Mouse (Mus musculus) cortical plate, adult 2 months (tissue): ENCODE measurements around the gene Palld.

ENCODE experiments used
- CTCF ChIP-seq: fragments of 200-500 bp; IDR thresholded peaks from 2 replicates; pipeline ENCODE4 v1.5.1; 2011; ENCODE audit warnings: mild to moderate bottlenecking, control low read depth, low read length; ENCODE audit not compliant: insufficient read depth; ENCODE audit errors: extremely low read depth
- POLR2A ChIP-seq: fragments of 200-500 bp; IDR thresholded peaks from 2 replicates; pipeline ENCODE4 v1.6.1; 2011; ENCODE audit warnings: mild to moderate bottlenecking, low read length, control low read depth; ENCODE audit not compliant: insufficient read depth; ENCODE audit errors: extremely low read depth

DNA sequence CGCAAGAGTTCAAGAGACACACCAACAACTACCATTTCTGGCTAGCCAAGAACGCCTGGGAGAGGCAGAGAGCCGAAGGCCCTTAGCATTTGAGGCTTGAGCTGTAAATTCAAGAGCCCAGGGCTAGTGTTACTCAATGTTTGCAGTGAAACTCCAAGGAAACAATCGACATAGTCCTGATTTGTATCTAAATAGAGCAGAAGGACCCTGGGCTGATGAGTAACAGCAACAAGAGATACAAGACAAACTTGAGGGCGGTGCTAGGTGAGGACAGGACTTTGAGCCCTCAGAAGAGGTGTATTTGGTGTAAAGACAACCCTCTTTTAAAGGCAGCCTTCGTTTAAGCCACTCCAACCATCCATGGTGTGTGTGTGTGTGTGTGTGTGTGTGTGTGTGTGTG lies 290.7 kb downstream of the Palld start:
- TF ChIP-seq POLR2A (no peak), CTCF (no peak)
